Mouse (Mus musculus): ENCODE measurements at regions not wholly inside any gene's neighbourhood (a gene's known extent, or its start where the extent isn't known, plus 50 kb on each side); places are given as distances from the start of the nearest gene placed in this dataset.

DNA sequence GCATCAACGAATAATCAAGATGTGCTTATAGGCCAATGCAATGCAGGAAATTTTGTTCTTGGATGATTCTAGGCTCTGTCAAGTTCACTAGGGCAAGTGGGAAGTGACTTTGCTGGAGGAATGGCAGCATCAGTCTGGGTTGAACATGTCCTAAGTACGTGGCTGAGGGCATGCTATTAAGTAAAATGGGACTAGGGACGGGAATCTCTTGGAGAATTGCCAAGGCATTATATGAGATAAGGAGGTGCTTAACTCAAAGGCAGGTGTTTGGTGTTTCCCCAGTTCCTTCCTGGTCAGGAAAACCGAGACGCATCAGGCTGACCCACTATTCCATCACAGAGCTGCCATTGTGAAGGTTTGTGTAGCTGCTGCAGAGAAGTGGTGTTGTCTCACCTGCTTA, 307.0 kb downstream of the Med13l start:
- TF ChIP-seq CTCF (conservative IDR thresholded peaks at IDR 0.05): no peak
- no peak for DNase-seq (ENCODE audit: low spot score in 2 of 2)
- Histone ChIP-seq H3K27ac (no peak overlapping the region), H3K4me3 (no peak overlapping the region)

DNA sequence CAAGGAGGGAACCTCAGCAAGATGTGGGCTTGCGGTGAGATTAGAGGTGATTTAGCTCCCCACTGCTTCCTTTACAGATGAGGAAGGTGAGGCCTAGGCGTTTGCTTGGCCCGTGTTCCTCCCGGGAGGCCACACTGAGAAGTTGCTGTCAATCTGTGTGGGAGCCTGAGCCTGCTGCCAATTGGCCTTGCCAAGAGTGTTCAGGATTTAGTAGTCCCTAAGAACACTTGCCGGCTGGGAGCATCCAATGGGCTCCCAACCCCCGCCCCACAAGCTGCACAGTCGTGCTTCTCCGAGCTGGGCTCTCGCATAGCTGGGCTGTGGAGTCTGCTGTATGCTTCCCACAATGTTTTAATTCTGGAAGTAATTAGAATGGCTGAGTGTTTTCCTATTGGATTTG, 308.9 kb downstream of the Med13l start:
- TF ChIP-seq CTCF (conservative IDR thresholded peaks at IDR 0.05): no peak
- no peak overlapping the region for H3K4me3 ChIP-seq
- peak; percentile 30 to 31 for DNase-seq (ENCODE audit: low spot score in 2 of 2)
- H3K27ac ChIP-seq: no peak overlapping the region

DNA sequence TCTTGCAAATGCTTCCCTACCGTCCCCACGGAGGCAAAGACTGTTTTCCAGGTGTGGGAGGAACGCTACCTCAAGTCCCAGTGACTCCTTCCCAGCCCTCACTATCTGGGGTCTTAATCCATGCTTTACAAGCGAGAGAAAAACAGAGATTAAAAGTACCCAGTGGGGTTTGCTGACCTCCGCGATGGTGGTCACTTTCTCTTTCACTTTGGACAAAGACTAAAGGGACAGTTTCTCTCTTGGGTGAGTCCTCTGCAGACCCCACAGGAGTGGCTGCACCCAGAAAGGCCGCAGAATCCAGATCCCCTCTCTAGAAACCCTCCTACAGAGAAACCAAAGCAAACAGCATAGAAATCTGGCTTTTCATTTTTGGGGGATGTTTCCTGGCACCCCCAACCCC, 313.4 kb downstream of the Med13l start:
- no peak for TF ChIP-seq CTCF (conservative IDR thresholded peaks at IDR 0.05)
- H3K4me3 ChIP-seq: no peak overlapping the region

DNA sequence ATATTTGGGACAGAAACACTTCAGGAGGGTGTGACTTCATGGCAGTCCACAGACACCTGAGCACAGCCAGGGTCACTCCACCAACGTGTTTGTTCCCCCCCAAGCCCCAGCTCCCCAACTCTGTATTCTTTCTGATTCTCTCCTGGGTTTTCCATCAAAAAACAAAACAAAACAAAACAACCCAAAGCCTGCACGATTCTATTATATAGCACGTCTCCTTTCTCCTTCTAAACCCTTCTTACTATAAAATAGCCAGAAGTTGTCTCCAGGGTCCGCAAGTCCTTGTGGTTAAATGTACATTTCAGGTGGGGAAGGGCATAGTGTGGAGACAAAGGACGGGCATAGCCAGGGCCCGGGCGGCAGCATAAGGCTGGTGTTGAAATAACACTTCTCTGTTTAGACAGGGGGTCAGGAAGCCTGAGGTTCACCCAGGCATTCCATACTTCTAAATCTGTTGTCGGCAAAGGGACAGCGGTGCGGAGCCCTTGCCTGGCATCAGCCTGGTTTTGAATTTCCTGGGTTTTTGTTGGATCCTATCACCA, 314.7 kb downstream of the Med13l start:
- H3K27ac ChIP-seq: no peak overlapping the region
- DNase-seq (ENCODE audit: low spot score in 2 of 2): no peak
- no peak for TF ChIP-seq CTCF (conservative IDR thresholded peaks at IDR 0.05)
- H3K4me3 ChIP-seq: no peak overlapping the region

More for the DNA sequence above, 313.4 kb downstream of the Med13l start:
- DNase-seq (ENCODE audit: low spot score in 2 of 2): no peak
- no peak overlapping the region for H3K27ac ChIP-seq

DNA sequence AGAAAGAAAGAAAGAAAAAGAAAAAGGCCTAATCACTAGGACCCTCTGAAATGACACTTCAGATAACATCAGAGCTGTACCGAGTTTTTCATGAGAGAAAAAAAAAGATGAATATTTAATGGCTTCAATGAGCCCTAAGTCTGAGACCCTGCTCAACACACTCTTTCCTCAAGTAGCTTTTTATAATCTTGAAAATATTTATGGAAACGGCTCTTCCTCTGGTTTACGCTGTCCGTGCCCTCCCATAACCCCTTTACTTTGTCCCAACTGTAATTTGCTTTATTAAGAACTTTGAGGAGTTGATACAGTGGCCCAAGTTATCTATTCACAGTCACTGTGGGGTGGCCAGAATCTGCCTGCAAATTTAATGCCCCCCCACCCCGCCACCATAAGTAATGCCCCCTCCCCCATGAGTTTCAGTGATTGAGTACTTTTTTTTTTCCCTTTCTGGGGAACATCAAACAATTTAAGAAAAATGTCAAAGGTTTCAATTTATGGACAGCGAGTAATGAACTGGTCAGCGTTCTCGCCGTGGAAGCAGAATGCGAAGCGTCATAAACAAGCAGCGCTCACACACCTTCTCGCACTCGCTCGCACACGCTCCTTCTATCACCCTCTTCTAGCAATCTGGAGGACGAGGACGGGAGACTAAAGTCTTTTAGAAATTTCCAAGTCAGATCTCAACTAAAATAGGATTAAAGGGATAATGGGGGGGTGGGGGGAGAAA, 316.3 kb downstream of the Med13l start:
- H3K4me3 ChIP-seq: no peak overlapping the region
- TF ChIP-seq CTCF (conservative IDR thresholded peaks at IDR 0.05): no peak
- no peak for DNase-seq (ENCODE audit: low spot score in 2 of 2)
- no peak overlapping the region for H3K27ac ChIP-seq

DNA sequence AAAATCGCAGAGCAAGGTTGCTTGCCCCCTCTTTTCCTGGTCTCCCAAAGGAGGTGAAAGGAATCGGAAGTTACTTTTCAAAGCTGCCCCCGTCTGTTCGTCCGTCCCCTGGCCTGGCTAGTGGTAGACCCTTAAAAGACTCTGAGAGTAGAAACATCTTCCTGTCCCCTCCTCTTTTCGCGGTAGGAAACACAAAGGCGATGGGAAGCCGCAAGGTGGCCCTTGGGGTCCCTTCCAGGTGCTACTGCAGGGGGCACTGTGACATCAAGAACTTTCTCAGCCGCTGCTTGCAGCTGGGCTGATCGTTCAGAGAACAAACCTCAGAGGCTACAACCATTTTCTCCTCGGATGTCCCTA, 316.8 kb downstream of the Med13l start:
- H3K4me3 ChIP-seq: no peak overlapping the region
- peak; percentile 69 for TF ChIP-seq CTCF (conservative IDR thresholded peaks at IDR 0.05)
- H3K27ac ChIP-seq: no peak overlapping the region
- DNase-seq (ENCODE audit: low spot score in 2 of 2): no peak

DNA sequence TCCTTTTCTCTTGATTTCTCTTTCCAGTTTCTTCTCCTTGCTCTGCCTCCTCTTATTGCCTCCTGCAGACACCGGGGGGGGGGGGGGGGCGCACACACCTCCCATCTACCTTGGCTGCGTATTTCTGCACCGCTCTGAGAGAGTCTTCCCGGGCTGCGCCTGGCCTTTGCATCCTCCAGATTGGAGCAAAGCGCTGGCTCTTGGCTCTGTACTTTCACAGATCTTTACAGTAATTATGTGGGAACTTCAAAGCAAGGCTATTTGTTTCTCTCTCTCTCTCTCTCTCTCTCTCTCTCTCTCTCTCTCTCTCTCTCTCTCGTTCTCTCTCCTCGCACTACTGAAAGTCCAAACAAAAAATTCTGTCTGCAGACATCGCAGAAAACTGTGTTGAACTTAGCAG, 317.4 kb downstream of the Med13l start:
- TF ChIP-seq CTCF (conservative IDR thresholded peaks at IDR 0.05): no peak
- no peak overlapping the region for H3K4me3 ChIP-seq
- H3K27ac ChIP-seq: no peak overlapping the region
- DNase-seq (ENCODE audit: low spot score in 2 of 2): no peak

DNA sequence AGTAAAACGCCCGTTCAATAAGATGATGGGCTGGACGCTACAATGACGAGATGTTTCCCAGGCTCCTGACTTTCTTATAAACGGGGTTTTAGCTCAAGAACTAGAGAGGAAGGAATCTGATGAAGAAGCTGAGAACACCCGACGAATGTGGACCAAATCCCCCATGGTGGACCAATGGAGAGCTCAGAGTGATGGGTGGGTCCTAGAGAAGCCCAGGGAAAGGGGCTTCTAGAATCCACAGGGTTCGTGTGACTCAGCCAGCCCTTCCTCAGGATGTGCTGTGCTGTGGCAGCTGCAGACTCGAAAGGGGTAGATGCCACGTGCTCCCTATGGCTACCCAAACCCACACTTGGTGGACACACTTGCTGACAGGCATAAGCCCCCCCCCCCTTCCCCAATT, 318.2 kb downstream of the Med13l start:
- Histone ChIP-seq H3K27ac (no peak overlapping the region), H3K4me3 (no peak overlapping the region)
- no peak for DNase-seq (ENCODE audit: low spot score in 2 of 2)
- TF ChIP-seq CTCF (conservative IDR thresholded peaks at IDR 0.05): no peak

DNA sequence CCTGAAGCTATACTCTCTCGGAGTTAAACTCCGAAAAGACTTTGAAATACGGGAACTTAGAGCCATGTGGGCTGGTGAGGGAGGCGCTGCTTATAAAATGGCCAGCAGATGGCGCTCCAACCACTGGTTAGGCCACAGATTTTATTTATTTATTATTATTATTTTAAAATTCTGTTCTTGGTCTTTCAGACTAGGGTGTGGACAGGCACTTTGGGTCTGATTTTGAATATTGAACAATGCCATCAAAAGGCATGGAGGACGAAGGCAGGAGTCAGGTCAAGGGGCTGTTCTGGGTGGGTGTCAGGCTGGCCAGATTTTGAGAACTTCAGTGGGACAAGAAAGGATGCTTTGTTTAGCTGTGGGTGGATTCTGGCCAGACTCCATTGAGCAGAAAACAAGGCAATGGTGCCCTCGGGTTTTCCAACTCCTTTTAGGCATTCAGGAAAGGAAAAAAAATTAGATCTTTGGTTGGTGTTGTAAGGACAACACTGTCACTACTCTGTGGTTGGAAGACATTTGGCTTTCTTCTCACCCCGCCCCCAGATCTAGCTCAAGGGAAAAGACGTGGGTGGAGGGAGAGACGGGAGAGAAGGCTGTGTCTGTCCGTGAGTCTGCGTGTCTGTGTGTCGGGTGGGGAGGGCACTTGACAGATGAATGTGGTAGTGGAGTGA, 319.5 kb downstream of the Med13l start:
- H3K27ac ChIP-seq: no peak overlapping the region
- peak; percentile 99 for TF ChIP-seq CTCF (conservative IDR thresholded peaks at IDR 0.05)
- no peak overlapping the region for H3K4me3 ChIP-seq
- DNase-seq (ENCODE audit: low spot score in 2 of 2): peak; percentile 37 to 76

DNA sequence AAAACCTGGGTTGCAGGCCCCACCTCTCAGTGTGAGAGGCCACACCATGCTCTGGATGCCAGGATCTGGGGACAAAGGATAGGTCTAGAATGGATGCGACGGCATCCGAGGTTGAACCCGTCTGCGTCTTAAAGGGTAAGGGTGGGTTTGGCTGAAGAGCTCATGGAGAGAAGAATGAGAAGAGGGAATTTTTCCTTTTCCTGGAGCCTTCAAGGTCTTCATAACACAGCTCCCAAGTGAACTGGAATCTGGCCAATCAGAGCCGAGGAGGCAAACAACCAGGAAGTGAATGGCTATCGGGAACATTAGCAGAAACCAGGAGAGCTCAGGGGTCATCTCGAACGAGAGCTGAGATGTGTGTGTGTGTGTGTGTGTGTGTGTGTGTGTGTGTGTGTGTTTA, 320.1 kb downstream of the Med13l start:
- DNase-seq (ENCODE audit: low spot score in 2 of 2): no peak
- Histone ChIP-seq H3K27ac (no peak overlapping the region), H3K4me3 (no peak overlapping the region)
- no peak for TF ChIP-seq CTCF (conservative IDR thresholded peaks at IDR 0.05)

DNA sequence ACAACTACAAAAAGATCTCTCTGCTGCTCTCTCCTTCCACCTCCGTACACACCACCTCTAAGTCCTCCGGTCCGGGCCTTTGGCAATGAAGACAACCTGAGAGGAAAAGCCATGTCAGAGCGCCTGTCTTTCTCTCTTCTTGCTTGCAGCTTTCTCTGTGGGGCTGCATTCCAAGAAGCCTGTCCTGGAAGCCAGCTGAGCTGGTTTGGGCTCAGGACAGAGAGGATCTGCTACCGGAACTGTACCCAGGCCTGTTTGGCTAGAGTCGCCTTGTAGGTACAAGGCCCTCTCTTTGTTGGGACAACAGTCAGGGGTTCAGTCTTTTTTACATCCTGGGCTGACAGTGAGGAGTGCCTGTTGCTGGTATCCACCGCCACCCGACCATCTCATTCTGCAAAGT, 321.4 kb downstream of the Med13l start:
- no peak for TF ChIP-seq CTCF (conservative IDR thresholded peaks at IDR 0.05)
- H3K27ac ChIP-seq: no peak overlapping the region
- no peak for DNase-seq (ENCODE audit: low spot score in 2 of 2)
- no peak overlapping the region for H3K4me3 ChIP-seq

DNA sequence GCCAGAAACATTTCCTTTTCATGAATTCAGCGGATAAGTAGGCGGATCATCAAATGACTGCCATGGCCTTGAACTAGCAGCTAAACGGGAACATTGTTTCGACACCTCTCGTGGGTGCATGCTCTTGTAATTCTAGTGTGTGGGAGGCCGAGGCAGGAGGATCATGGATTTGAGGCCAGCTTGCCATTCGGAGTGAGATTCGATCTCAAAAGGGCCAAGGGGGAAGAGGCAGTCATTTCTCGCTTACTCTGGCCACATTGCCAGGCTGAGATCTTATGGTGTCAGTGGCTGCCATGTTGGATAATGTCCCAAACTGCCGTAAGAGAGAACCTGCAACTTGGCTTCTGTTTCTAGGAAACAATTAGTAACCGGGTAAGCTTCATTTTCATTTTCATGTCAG, 327.7 kb downstream of the Med13l start:
- TF ChIP-seq CTCF (conservative IDR thresholded peaks at IDR 0.05): no peak
- no peak overlapping the region for H3K27ac ChIP-seq
- no peak for DNase-seq (ENCODE audit: low spot score in 2 of 2)
- no peak overlapping the region for H3K4me3 ChIP-seq

DNA sequence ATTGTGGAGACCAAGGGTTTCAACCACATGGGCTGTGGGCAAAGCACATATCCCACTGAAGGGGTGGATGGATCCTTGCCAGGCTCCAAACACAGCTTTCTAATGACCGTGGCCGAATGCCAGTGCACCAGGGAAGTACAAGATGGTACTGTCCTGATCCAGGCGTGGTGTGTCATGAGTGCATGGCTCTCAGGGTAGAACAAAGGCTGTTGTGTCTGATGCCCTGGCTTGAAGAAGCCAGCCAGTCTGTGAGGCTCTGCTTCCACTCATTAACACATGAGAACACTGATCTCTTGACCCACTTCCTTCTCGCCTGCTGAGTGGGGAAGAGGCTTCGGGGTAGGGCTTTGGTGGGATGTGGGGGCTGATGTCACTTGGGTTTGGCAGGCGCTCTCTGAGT, 330.7 kb downstream of the Med13l start:
- peak; percentile 5 to 25 for DNase-seq (ENCODE audit: low spot score in 2 of 2)
- H3K4me3 ChIP-seq: no peak overlapping the region
- no peak for TF ChIP-seq CTCF (conservative IDR thresholded peaks at IDR 0.05)
- no peak overlapping the region for H3K27ac ChIP-seq

DNA sequence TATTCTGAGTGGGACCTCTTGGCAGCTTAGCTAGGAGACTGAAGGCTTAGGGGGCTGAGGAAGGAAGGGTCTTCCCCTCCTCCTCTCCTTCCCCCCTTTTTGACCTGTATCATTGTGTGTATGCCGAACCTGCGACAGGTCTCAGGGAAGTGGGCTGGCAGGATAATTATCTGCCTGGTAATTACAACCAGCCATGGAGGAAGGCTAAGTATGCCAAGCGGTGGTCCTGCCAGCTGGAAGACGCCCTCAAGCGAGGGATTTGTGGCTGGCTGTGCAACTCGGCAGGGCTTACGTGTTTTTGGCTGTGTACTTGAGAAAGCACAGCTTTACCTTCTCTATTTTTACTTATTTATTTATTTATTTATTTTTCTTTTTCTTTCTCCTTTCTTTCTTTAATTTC, 347.7 kb downstream of the Med13l start:
- no peak for TF ChIP-seq CTCF (conservative IDR thresholded peaks at IDR 0.05)

More for the DNA sequence above, 347.7 kb downstream of the Med13l start:
- no peak overlapping the region for H3K27ac ChIP-seq
- no peak for DNase-seq (ENCODE audit: low spot score in 2 of 2)
- no peak overlapping the region for H3K4me3 ChIP-seq

All from layer of hippocampus, adult 2 months (tissue).